Mouse (Mus musculus) kidney, embryonic 14.5 days (tissue): ENCODE measurements around the gene Macrod2. TPM values are rescaled to one million over a fixed set of nuclear protein-coding genes. Genes with fewer than 3 reads are reported as not detected.

ENCODE experiments used
- ATAC-seq: fragments of 200-750 bp; cut with Nextera tagmentation; 2 replicates; pipeline ENCODE4 v1.8.0; 2017; ENCODE audit warnings: moderate number of reproducible peaks, mild to moderate bottlenecking, moderate TSS enrichment, moderate library complexity; ENCODE audit not compliant: low FRiP score, low TSS enrichment
- H3K27ac ChIP-seq: fragments of 300-500 bp; sonication (generic); 2 replicates; pipeline ENCODE4 v1.5.1; 2014; ENCODE audit warnings: low read depth, mild to moderate bottlenecking, low read length, moderate library complexity, mixed read lengths
- H3K27me3 ChIP-seq: fragments of 300-500 bp; sonication (generic); 2 replicates; pipeline ENCODE4 v1.6.1; 2014; ENCODE audit warnings: mild to moderate bottlenecking, low read length; ENCODE audit not compliant: control insufficient read depth, insufficient read depth
- H3K36me3 ChIP-seq: fragments of 300-500 bp; sonication (generic); 2 replicates; pipeline ENCODE4 v1.6.1; 2014; ENCODE audit warnings: low read length, mixed read lengths; ENCODE audit not compliant: control insufficient read depth, insufficient read depth
- H3K4me1 ChIP-seq: fragments of 300-500 bp; sonication (generic); 2 replicates; pipeline ENCODE4 v1.6.1; 2014; ENCODE audit warnings: low read length, mixed read lengths; ENCODE audit not compliant: control insufficient read depth, insufficient read depth
- H3K4me2 ChIP-seq: fragments of 300-500 bp; sonication (generic); replicated peaks from 2 replicates; pipeline ENCODE4 v1.6.1; 2014; ENCODE audit warnings: low read depth, mild to moderate bottlenecking, low read length
- H3K4me3 ChIP-seq: fragments of 300-500 bp; sonication (generic); 2 replicates; pipeline ENCODE4 v1.5.1; 2014; ENCODE audit warnings: mild to moderate bottlenecking, low read length
- H3K9ac ChIP-seq: fragments of 300-500 bp; sonication (generic); 2 replicates; pipeline ENCODE4 v1.6.1; 2014; ENCODE audit warnings: low read depth, mild to moderate bottlenecking, low read length, moderate library complexity
- H3K9me3 ChIP-seq: fragments of 300-500 bp; sonication (generic); 2 replicates; pipeline ENCODE4 v1.6.1; 2016; ENCODE audit warnings: low read length; ENCODE audit not compliant: control insufficient read depth
- WGBS: fragments of 180-500 bp; shearing (Covaris S2); extraction: QIAGEN DNeasy Blood & Tissue Kit; methylation state at CpG from one replicate; pipeline ENCODE4 v1.1.7; 2014; 5-methylcytosine and 5-hydroxymethylcytosine counted together
- polyA plus RNA-seq: library from polyadenylated mRNA; unstranded; fragments of >200 nt; fragmentation: Nextera tagmentation; extraction: Ambion mirVana; gene quantifications from 2 replicates; pipeline ENCODE4 v1.2.1, GENCODE M21; 2014

Macrod2 gene
- polyA plus RNA-seq, 1 experiment from 2014 or later: 22.2 TPM

GRCm38 (mm10) chr2:142404321-142404720 lies 2009.2 kb downstream of the Macrod2 start:
- Histone ChIP-seq H3K4me3 (no peak overlapping the region), H3K9ac (no peak overlapping the region), H3K9me3 (no peaks in the 10 kb centered on the region), H3K27ac (no peak overlapping the region), H3K27me3 (no peaks in the 10 kb centered on the region), H3K4me1 (no peaks in the 10 kb centered on the region), H3K36me3 (no peaks in the 10 kb centered on the region), H3K4me2 (no peak overlapping the region)
- 39% methylated on average over 6 of the region's 6 CpGs for WGBS
- no peak for ATAC-seq

GRCm38 (mm10) chr2:142407341-142407740 lies 2012.2 kb downstream of the Macrod2 start:
- ATAC-seq: no peak
- H3K4me3 ChIP-seq: no peak overlapping the region
- no peak overlapping the region for H3K4me2 ChIP-seq
- H3K27me3 ChIP-seq: no peaks in the 10 kb centered on the region
- no peak overlapping the region for H3K9ac ChIP-seq
- no peaks in the 10 kb centered on the region for H3K36me3 ChIP-seq
- H3K27ac ChIP-seq: no peak overlapping the region
- no peaks in the 10 kb centered on the region for H3K4me1 ChIP-seq
- no peaks in the 10 kb centered on the region for H3K9me3 ChIP-seq

- H3K9me3 ChIP-seq: no peaks in the 10 kb centered on the region
- no peak for ATAC-seq
- H3K27ac ChIP-seq: no peak overlapping the region
- no peak overlapping the region for H3K4me2 ChIP-seq
- H3K9ac ChIP-seq: no peak overlapping the region
- no peaks in the 10 kb centered on the region for H3K27me3 ChIP-seq
- H3K4me3 ChIP-seq: no peak overlapping the region
- no peaks in the 10 kb centered on the region for H3K36me3 ChIP-seq
- H3K4me1 ChIP-seq: no peaks in the 10 kb centered on the region
Measured at GRCm38 (mm10) chr2:142410124-142410523, 2015.0 kb downstream of the Macrod2 start.

GRCm38 (mm10) chr2:142433126-142433525 lies 2038.0 kb downstream of the Macrod2 start:
- Histone ChIP-seq H3K27ac (no peak overlapping the region), H3K36me3 (no peaks in the 10 kb centered on the region), H3K27me3 (no peaks in the 10 kb centered on the region), H3K4me1 (no peaks in the 10 kb centered on the region), H3K9me3 (no peaks in the 10 kb centered on the region), H3K4me2 (no peak overlapping the region), H3K9ac (no peak overlapping the region), H3K4me3 (no peak overlapping the region)
- no peak for ATAC-seq
- WGBS: 83% methylated on average over 7 of the region's 7 CpGs

GRCm38 (mm10) chr2:142434731-142435130 lies 2039.6 kb downstream of the Macrod2 start:
- H3K4me3 ChIP-seq: no peak overlapping the region
- H3K9me3 ChIP-seq: no peaks in the 10 kb centered on the region
- no peaks in the 10 kb centered on the region for H3K4me1 ChIP-seq
- no peak overlapping the region for H3K27ac ChIP-seq
- no peak overlapping the region for H3K4me2 ChIP-seq
- peak; percentile 66; the same call in 1 of the 2 replicates for ATAC-seq
- H3K9ac ChIP-seq: no peak overlapping the region
- 65% methylated on average over 4 of the region's 4 CpGs for WGBS
- H3K36me3 ChIP-seq: no peaks in the 10 kb centered on the region
- no peaks in the 10 kb centered on the region for H3K27me3 ChIP-seq

GRCm38 (mm10) chr2:142437606-142438461 lies 2042.7 kb downstream of the Macrod2 start:
- Histone ChIP-seq H3K36me3 (no peaks in the 10 kb centered on the region), H3K27me3 (no peaks in the 10 kb centered on the region), H3K9me3 (no peaks in the 10 kb centered on the region), H3K4me3 (no peak overlapping the region), H3K27ac (no peak overlapping the region), H3K9ac (no peak overlapping the region), H3K4me1 (no peaks in the 10 kb centered on the region), H3K4me2 (no peak overlapping the region)
- 82% methylated on average over 6 of the region's 6 CpGs for WGBS
- ATAC-seq: peak; percentile 46; the same call in 1 of the 2 replicates

Other genes with a start within 250 kb of the Macrod2 start
- gene Gm17374, start 243.3 kb upstream of the Macrod2 start, polyA plus RNA-seq: not detected in 2 replicates
- 36.3 and 41.0 TPM in 2 replicates for gene Esf1, start 224.7 kb upstream of the Macrod2 start, polyA plus RNA-seq
- gene Ndufaf5, start 224.7 kb upstream of the Macrod2 start, polyA plus RNA-seq: 22.7 and 26.8 TPM in 2 replicates
- gene Sel1l2, start 5.6 kb upstream of the Macrod2 start, polyA plus RNA-seq: not detected in 2 replicates